ENCODE assay signal across 7 mouse cellular contexts in genomic region chr3:136325783-136326182, GRCm38 (mm10). TPM values are rescaled to one million over a fixed set of nuclear protein-coding genes. Genes with fewer than 3 reads are reported as not detected.
A peak's percentile ranks its signal among the peaks of the same experiment; 100 is the strongest.
DNase-seq lines count a peak whose midpoint lies in the region; ATAC-seq and TF ChIP-seq lines count a peak whose summit lies in the region.

Bank1 (minus strand) TSS chr3:136326066.

- intact Hi-C loops in heart, postnatal 25 days (cut with DNase I): no loop called here

- peak within 1 kb of the TSS; percentile 21 for H3K27ac ChIP-seq in CH12.LX (ENCODE audit: insufficient read depth, low read depth)
- H3K27ac ChIP-seq in lung, postnatal 0 days (ENCODE audit: low read length): no peak within 1 kb of the TSS
- no peak within 1 kb of the TSS for H3K27ac ChIP-seq in forebrain, embryonic 12.5 days
- no peak within 1 kb of the TSS for H3K27ac ChIP-seq in hindbrain, postnatal 0 days

- no peak for ATAC-seq in lung, postnatal 0 days
- ATAC-seq in forebrain, embryonic 12.5 days (ENCODE audit: low FRiP score): no peak
- ATAC-seq in hindbrain, postnatal 0 days: no peak

- H3K79me2 ChIP-seq in CH12.LX (replicated peaks; ENCODE audit: control insufficient read depth, extremely low read depth, insufficient read depth, poor library complexity, severe bottlenecking): no peaks in the 10 kb centered on the region

- TF ChIP-seq CTCF in CH12.LX (conservative IDR thresholded peaks at IDR 0.05 in 1 of 2, IDR thresholded peaks at IDR 0.05 in 1 of 2; ENCODE audit: low read depth in 2 of 2, low read length in 2 of 2): no peak; a peak in 2 of 4 replicates
- no peak for TF ChIP-seq CTCF in lung, postnatal 0 days (IDR thresholded peaks at IDR 0.05)
- TF ChIP-seq CTCF in hindbrain, postnatal 0 days (IDR thresholded peaks at IDR 0.05; ENCODE audit: low read depth): no peak

- H3K4me3 ChIP-seq in CH12.LX (replicated peaks in 1 of 3; ENCODE audit: low read depth in 2 of 3, low read length in 2 of 3, poor library complexity in 1 of 3): peak within 1 kb of the TSS; percentile 59 to 66 (median 60)
- H3K4me3 ChIP-seq in lung, postnatal 0 days (ENCODE audit: low read depth, low read length): no peak within 1 kb of the TSS
- H3K4me3 ChIP-seq in forebrain, embryonic 12.5 days (replicated peaks): no peak within 1 kb of the TSS
- H3K4me3 ChIP-seq in hindbrain, postnatal 0 days (ENCODE audit: low read length): no peak within 1 kb of the TSS

- DNase-seq in A20 (ENCODE audit: low read depth, low spot score) (peak; percentile 93), CH12.LX (ENCODE audit: extremely low read depth) (peak; percentile 96)
- peak; percentile 22 for DNase-seq in heart, postnatal 25 days (ENCODE audit: low spot score)
- DNase-seq in lung, postnatal 0 days (ENCODE audit: low spot score): peak; percentile 22
- DNase-seq in splenic B cell, adult 2 months (ENCODE audit: low read depth, low spot score): peak; percentile 89
- DNase-seq in hindbrain, postnatal 0 days (ENCODE audit: low spot score): no peak

- no peaks in the 10 kb centered on the region for H3K9me3 ChIP-seq in CH12.LX (replicated peaks; ENCODE audit: low read length)
- no peaks in the 10 kb centered on the region for H3K9me3 ChIP-seq in lung, postnatal 0 days (ENCODE audit: low read length)
- H3K9me3 ChIP-seq in forebrain, embryonic 12.5 days: no peaks in the 10 kb centered on the region
- H3K9me3 ChIP-seq in hindbrain, postnatal 0 days (ENCODE audit: low read length): no peaks in the 10 kb centered on the region

- peak; percentile 28 for TF ChIP-seq RAD21 in CH12.LX (IDR thresholded peaks at IDR 0.05; ENCODE audit: low read depth, low read length)

- dilution Hi-C loops in CH12.LX (cut with MboI; ENCODE audit: extremely low pct_ligation_motif_present, extremely low pct_unique_long_range_greater_than_20kb, low sequenced_read_pairs): no loop called here

- no peaks in the 10 kb centered on the region for H3K27me3 ChIP-seq in CH12.LX (replicated peaks)
- H3K27me3 ChIP-seq in lung, postnatal 0 days (replicated peaks; ENCODE audit: insufficient read depth, low read length): no peaks in the 10 kb centered on the region
- no peaks in the 10 kb centered on the region for H3K27me3 ChIP-seq in splenic B cell, adult 2 months (ENCODE audit: control insufficient read depth, insufficient read depth, low read length, poor library complexity, severe bottlenecking)
- H3K27me3 ChIP-seq in forebrain, embryonic 12.5 days: no peaks in the 10 kb centered on the region
- no peaks in the 10 kb centered on the region for H3K27me3 ChIP-seq in hindbrain, postnatal 0 days (ENCODE audit: insufficient read depth, low read length)

- TF ChIP-seq EP300 in CH12.LX (IDR thresholded peaks at IDR 0.05; ENCODE audit: low read length): peak; percentile 87
- TF ChIP-seq EP300 in lung, postnatal 0 days (IDR thresholded peaks at IDR 0.05): no peak

- H3K4me2 ChIP-seq in CH12.LX (ENCODE audit: insufficient read depth, low read depth, poor library complexity, severe bottlenecking): peak within 1 kb of the TSS; percentile 73
- no peak within 1 kb of the TSS for H3K4me2 ChIP-seq in lung, postnatal 0 days (replicated peaks; ENCODE audit: low read depth, low read length)
- no peak within 1 kb of the TSS for H3K4me2 ChIP-seq in forebrain, embryonic 12.5 days
- H3K4me2 ChIP-seq in hindbrain, postnatal 0 days (ENCODE audit: low read depth, low read length): no peak within 1 kb of the TSS

- TF ChIP-seq POLR2A in CH12.LX (IDR thresholded peaks at IDR 0.05; ENCODE audit: low read depth, low read length): peak; percentile 83

- peaks cover 0 to 8% of the 10 kb centered on the region in 2 experiments for H3K36me3 ChIP-seq in CH12.LX (replicated peaks in 1 of 2; ENCODE audit: control insufficient read depth in 1 of 2, insufficient read depth in 1 of 2, low read length in 1 of 2)
- H3K36me3 ChIP-seq in lung, postnatal 0 days (ENCODE audit: insufficient read depth, low read length): no peaks in the 10 kb centered on the region
- H3K36me3 ChIP-seq in splenic B cell, adult 2 months (ENCODE audit: control insufficient read depth, insufficient read depth, low read length, poor library complexity, severe bottlenecking): peaks cover 4% of the 10 kb centered on the region
- no peaks in the 10 kb centered on the region for H3K36me3 ChIP-seq in forebrain, embryonic 12.5 days (replicated peaks)
- H3K36me3 ChIP-seq in hindbrain, postnatal 0 days (ENCODE audit: insufficient read depth, low read length): no peaks in the 10 kb centered on the region

- peaks cover 5 to 44% of the 10 kb centered on the region in 2 experiments; a peak in 2 of 4 replicates for H3K4me1 ChIP-seq in CH12.LX (ENCODE audit: control insufficient read depth in 1 of 2, insufficient read depth in 2 of 2)
- H3K4me1 ChIP-seq in lung, postnatal 0 days (ENCODE audit: insufficient read depth, low read depth, low read length): no peaks in the 10 kb centered on the region
- H3K4me1 ChIP-seq in forebrain, embryonic 12.5 days: no peaks in the 10 kb centered on the region
- H3K4me1 ChIP-seq in hindbrain, postnatal 0 days (ENCODE audit: insufficient read depth, low read length): no peaks in the 10 kb centered on the region

- 62% methylated on average over 5 of the region's 5 CpGs for WGBS in lung, postnatal 0 days
- 82% methylated on average over 5 of the region's 5 CpGs for WGBS in forebrain, embryonic 12.5 days
- WGBS in hindbrain, postnatal 0 days: 81% methylated on average over 5 of the region's 5 CpGs

- in situ Hi-C loops in CH12.LX (cut with MboI; ENCODE audit: low pct_ligation_motif_present, low pct_unique_long_range_greater_than_20kb, low sequenced_read_pairs): loop anchor here (10.0 kb wide), 1 partner anchor 431 kb away; no protein-coding TSS in a partner anchor

- peak within 1 kb of the TSS; percentile 62 for H3K9ac ChIP-seq in CH12.LX (ENCODE audit: insufficient read depth, low read depth)
- no peak within 1 kb of the TSS for H3K9ac ChIP-seq in lung, postnatal 0 days (replicated peaks; ENCODE audit: low read depth)
- H3K9ac ChIP-seq in forebrain, embryonic 12.5 days: no peak within 1 kb of the TSS
- no peak within 1 kb of the TSS for H3K9ac ChIP-seq in hindbrain, postnatal 0 days (replicated peaks; ENCODE audit: low read length)

TF ChIP-seq in CH12.LX, 34 proteins besides CTCF, POLR2A, EP300 and RAD21 (continues in another document):
- TF ChIP-seq E2F4 (IDR thresholded peaks at IDR 0.05; ENCODE audit: insufficient replicate concordance, low read depth, low read length): 0 out of 2 replicates have a peak, but pooled peaks have one; percentile 22
- no peak; the same call in 1 of the 2 replicates for TF ChIP-seq ZKSCAN1 (IDR thresholded peaks at IDR 0.05; ENCODE audit: borderline replicate concordance, low read depth, low read length)
- peak; percentile 76; the same call in 1 of the 2 replicates for TF ChIP-seq MYC (IDR thresholded peaks at IDR 0.05; ENCODE audit: low read depth, low read length)
- TF ChIP-seq IRF4 (IDR thresholded peaks at IDR 0.05; ENCODE audit: low read depth, low read length): peak; percentile 94
- TF ChIP-seq NELFE (IDR thresholded peaks at IDR 0.05; ENCODE audit: low read depth, low read length): peak; percentile 76
- no peak for TF ChIP-seq ZNF384 (IDR thresholded peaks at IDR 0.05; ENCODE audit: low read depth, low read length)
- TF ChIP-seq ZMIZ1 (IDR thresholded peaks at IDR 0.05; ENCODE audit: low read depth, low read length): peak; percentile 79
- TF ChIP-seq TBP (conservative IDR thresholded peaks at IDR 0.05; ENCODE audit: low read depth, low read length): peak; percentile 94
- no peak for TF ChIP-seq GABPA (IDR thresholded peaks at IDR 0.05; ENCODE audit: insufficient replicate concordance, low read depth, low read length)
- TF ChIP-seq MAZ (IDR thresholded peaks at IDR 0.05; ENCODE audit: low read depth, low read length): 0 out of 2 replicates have a peak, but pooled peaks have one; percentile 72
- 0 out of 2 replicates have a peak, but pooled peaks have one; percentile 70 for TF ChIP-seq SIN3A (IDR thresholded peaks at IDR 0.05; ENCODE audit: low read length)
- TF ChIP-seq BHLHE40 (IDR thresholded peaks at IDR 0.05; ENCODE audit: low read depth, low read length): peak; percentile 76
- TF ChIP-seq ETS1 (conservative IDR thresholded peaks at IDR 0.05; ENCODE audit: low read depth, low read length): peak; percentile 55
- no peak for TF ChIP-seq USF1 (IDR thresholded peaks at IDR 0.05; ENCODE audit: low read depth, low read length)
- TF ChIP-seq PAX5 (IDR thresholded peaks at IDR 0.05; ENCODE audit: low read length): no peak
- peak; percentile 87; the same call in 1 of the 2 replicates for TF ChIP-seq MEF2A (IDR thresholded peaks at IDR 0.05; ENCODE audit: borderline replicate concordance, low read depth, low read length)
- TF ChIP-seq TCF12 (IDR thresholded peaks at IDR 0.05; ENCODE audit: low read depth, low read length): peak; percentile 94; the same call in 1 of the 2 replicates
- peak; percentile 73; the same call in 1 of the 2 replicates for TF ChIP-seq POLR2AphosphoS2 (IDR thresholded peaks at IDR 0.05; ENCODE audit: low read depth, low read length)
- TF ChIP-seq CHD1 (IDR thresholded peaks at IDR 0.05; ENCODE audit: low read depth, low read length): peak; percentile 89; the same call in 1 of the 2 replicates
- TF ChIP-seq HCFC1 (IDR thresholded peaks at IDR 0.05; ENCODE audit: low read depth, low read length): peak; percentile 87
- TF ChIP-seq MAFK (IDR thresholded peaks at IDR 0.05; ENCODE audit: insufficient replicate concordance, low read length): peak; percentile 76; the same call in 1 of the 2 replicates
- peak; percentile 97 for TF ChIP-seq ELF1 (IDR thresholded peaks at IDR 0.05; ENCODE audit: low read depth, low read length)
- TF ChIP-seq UBTF (IDR thresholded peaks at IDR 0.05; ENCODE audit: low read depth, low read length): peak; percentile 99
- TF ChIP-seq RCOR1 (conservative IDR thresholded peaks at IDR 0.05; ENCODE audit: low read depth, low read length): peak; percentile 90; the same call in 1 of the 2 replicates
- peak; percentile 80; the same call in 1 of the 2 replicates for TF ChIP-seq MXI1 (IDR thresholded peaks at IDR 0.05; ENCODE audit: low read depth, low read length)
- no peak for TF ChIP-seq USF2 (conservative IDR thresholded peaks at IDR 0.05; ENCODE audit: low read depth, low read length)

RNA-seq across cellular contexts. Expression of gene Bank1, which starts in this region (rescaled TPM):
- total RNA-seq in CH12.LX (2012; rRNA removed) (13.1 and 13.3 TPM in 2 replicates), CH12.LX (2014; rRNA removed) (27.3 and 31.7 TPM in 2 replicates)
- 32.0 and 36.2 TPM in 2 replicates for polyA plus RNA-seq in CH12.LX (2012; ENCODE audit: insufficient read length, low read depth)
- total RNA-seq in heart, postnatal 25 days (2021): 1 to 10 TPM in 1 of 2 experiments, under 1 TPM in 1; 0.68 to 1.1 TPM
- polyA plus RNA-seq in lung, postnatal 0 days (2015; fragmentation: Nextera tagmentation; extraction: Ambion mirVana): 0.51 and 0.77 TPM in 2 replicates
- polyA plus RNA-seq in forebrain, embryonic 12.5 days (2016; fragmentation: Nextera tagmentation; extraction: Ambion mirVana): 0.20 and 0.26 TPM in 2 replicates
- total RNA-seq in hindbrain, postnatal 0 days (2014; rRNA removed): 0.10 and 0.25 TPM in 2 replicates
- polyA plus RNA-seq in hindbrain, postnatal 0 days (2015; fragmentation: Nextera tagmentation; extraction: Ambion mirVana): 0.25 and 0.33 TPM in 2 replicates

Comparison
In these comparisons a context has a peak if more than half of its experiments do, and no peak if none do; other contexts are left out.
1. RNA of gene Bank1 (total RNA-seq): 13.1 to 31.7 TPM in CH12.LX; 0.68 to 1.1 TPM in heart, postnatal 25 days and 0.10 to 0.25 TPM in hindbrain, postnatal 0 days; every median in the first group is over 4 times any median in the second.
2. RNA of gene Bank1 (polyA plus RNA-seq): 32.0 to 36.2 TPM in CH12.LX; 0.51 to 0.77 TPM in lung, postnatal 0 days, 0.25 to 0.33 TPM in hindbrain, postnatal 0 days and 0.20 to 0.26 TPM in forebrain, embryonic 12.5 days; every median in the first group is over 10 times any median in the second.
3. Peak in DNase-seq in lung, postnatal 0 days; RNA of the gene not detected or under 1 TPM.
4. H3K4me3 ChIP-seq: peak in CH12.LX (3 of 3); none in lung, postnatal 0 days (single experiment), forebrain, embryonic 12.5 days (single experiment) and hindbrain, postnatal 0 days (single experiment).